Mouse (Mus musculus) left cerebral cortex, postnatal 14 days (tissue): ENCODE data around the gene Tcf25. TPM values are rescaled to one million over a fixed set of nuclear protein-coding genes. Genes with fewer than 3 reads are reported as not detected.
"Not testable (repeated sequence)": the region's sequence is repeated elsewhere in the genome, so short reads cannot be mapped to it uniquely, and the experiment has no call there.

Source experiments
- DNase-seq, 2 experiments: peaks; one replicate each; pipeline ENCODE4 v3.0.0; 2021 to 2022; ENCODE audit warnings: low spot score in 2 of 2, mixed read lengths in 1 of 2
- intact Hi-C: fragments of 180-260 bp; cut with DNase I; formaldehyde crosslinking; loops from one replicate; pipeline ENCODE4 v1.15.1; 2025
- total RNA-seq, 2 experiments: library from RNA; stranded (reverse); gene quantifications; 2 replicates each; pipeline ENCODE4 v1.2.3; 2021

The Tcf25 gene
- total RNA-seq, 2 experiments from 2014 or later: 541 to 593 TPM

DNA sequence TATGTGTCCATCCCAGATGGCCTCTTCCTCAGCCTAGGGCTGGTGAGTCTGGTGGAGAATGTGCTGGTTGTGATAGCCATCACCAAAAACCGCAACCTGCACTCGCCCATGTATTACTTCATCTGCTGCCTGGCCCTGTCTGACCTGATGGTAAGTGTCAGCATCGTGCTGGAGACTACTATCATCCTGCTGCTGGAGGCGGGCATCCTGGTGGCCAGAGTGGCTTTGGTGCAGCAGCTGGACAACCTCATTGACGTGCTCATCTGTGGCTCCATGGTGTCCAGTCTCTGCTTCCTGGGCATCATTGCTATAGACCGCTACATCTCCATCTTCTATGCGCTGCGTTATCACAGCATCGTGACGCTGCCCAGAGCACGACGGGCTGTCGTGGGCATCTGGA, 34.1 kb downstream of the Tcf25 start:
- intact Hi-C loops: no loop called here
- no peak for DNase-seq

DNA sequence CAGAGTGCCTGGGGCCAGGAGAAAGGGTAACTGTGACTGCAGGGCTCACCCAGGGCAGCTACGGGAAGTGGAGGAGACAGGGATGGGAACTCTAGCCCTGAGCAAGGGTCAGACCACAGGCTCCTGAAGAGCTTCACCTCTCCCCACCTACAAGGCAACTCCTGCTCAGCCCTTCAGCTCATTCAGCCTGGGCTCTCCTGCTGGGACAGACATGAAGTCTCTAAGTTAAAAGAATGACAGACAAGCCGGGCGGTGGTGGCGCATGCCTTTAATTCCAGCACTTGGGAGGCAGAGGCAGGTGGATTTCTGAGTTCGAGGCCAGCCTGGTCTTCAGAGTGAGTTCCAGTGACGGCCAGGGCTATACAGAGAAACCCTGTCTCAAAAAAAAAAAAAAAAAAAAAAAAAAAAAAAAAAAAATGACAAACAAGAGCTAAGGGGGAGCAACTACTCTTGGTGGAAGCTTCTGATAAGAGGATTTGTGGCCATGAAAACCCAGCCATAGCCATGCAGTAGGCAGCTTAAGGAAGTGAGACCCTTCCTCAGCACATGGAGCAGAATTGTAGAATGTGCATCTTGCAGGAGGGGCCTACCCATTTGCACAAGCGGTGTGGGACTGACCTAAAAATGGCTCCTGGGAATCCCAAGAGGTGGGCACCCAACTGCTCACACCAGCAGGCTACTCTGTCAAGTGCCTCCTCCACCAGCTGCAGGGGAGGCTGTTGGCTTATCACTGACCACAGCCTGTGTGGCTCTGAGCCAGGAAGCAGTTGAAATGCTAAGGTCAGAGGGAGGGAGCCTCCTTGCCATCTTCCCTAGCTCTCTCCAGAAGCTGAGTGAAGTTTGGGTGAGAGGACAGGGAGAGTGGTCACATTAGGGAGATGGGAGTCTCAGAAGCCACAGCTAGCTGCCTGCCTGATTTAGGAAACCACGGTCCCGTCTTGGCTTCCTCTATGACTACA, 35.3 kb downstream of the Tcf25 start:
- DNase-seq: no peak
- intact Hi-C loops: no loop called here

GRCm38 (mm10) chr8:123410049-123410587, 36.6 kb downstream of the Tcf25 start:
- no peak for DNase-seq

GRCm38 (mm10) chr8:123410788-123411187, 37.2 kb downstream of the Tcf25 start:
- peak in 1 of 2 experiments; percentile 65 for DNase-seq
- intact Hi-C loops: no loop called here

More at GRCm38 (mm10) chr8:123410049-123410587, 36.6 kb downstream of the Tcf25 start:
- intact Hi-C loops: no loop called here

GRCm38 (mm10) chr8:123411246-123411645, 37.7 kb downstream of the Tcf25 start, which contains the start of gene Tubb3:
Gene Tubb3, plus strand, starts transcription at chr8:123411424.
- DNase-seq: peak; percentile 93 to 94
- intact Hi-C loops: no loop called here

DNA sequence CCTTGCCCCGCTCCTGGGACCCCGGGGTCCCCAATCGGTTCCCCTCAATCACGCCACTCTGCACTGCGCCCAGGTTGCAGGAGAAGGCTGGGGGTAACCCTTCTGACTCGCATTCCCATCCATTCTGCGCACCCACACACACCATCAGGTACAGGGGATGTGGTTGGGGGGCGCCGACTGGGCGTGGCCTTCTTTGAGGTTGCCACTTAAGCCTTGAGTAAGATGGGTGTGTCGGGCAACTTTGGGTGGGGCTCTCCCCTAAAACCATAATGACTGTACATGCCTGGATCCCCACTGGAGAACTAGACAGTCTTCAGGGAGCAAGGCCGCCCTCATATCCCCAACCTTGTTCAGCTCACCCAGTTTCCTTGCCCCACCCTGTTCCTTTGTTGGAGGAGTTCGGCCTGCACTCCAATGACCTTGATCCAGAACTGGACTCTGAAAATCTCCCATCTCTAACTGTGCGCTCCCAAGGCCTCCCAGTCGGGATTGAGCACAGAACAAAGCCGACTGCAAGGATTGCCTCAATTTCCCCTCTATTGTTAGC, 38.3 kb downstream of the Tcf25 start:
- intact Hi-C loops: no loop called here
- DNase-seq: peak in 1 of 2 experiments; percentile 67

DNA sequence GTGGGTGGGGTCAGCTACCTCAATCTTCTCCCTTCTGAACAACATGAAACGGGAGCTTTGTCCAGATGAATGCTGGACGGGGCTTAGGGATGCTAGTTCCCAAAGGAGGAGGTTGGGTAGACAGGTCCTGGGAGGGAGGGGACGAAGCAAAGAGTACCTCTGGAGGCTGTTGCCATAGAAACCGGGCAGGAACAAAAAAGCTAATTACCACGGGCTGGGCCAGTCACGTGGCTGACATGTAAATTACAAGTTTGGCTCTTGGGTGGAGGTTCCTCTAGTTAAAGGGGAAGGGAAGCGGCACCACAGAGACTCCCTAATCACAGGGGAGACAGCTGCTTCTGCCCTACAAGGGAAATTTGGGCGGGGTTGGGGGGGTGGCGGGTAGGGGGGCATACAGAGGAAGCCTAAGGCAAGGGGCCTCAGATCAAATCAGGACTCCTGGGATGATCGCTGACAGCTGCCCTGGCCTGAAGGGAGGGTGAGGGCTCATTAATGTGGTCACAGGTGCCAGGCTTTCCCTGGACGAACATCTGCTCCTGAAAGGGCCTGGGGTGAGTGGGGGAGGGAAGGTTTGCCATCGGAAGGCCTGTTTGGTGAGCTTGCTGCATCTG, 39.1 kb downstream of the Tcf25 start:
- intact Hi-C loops: no loop called here
- DNase-seq: peak; percentile 84 to 95

DNA sequence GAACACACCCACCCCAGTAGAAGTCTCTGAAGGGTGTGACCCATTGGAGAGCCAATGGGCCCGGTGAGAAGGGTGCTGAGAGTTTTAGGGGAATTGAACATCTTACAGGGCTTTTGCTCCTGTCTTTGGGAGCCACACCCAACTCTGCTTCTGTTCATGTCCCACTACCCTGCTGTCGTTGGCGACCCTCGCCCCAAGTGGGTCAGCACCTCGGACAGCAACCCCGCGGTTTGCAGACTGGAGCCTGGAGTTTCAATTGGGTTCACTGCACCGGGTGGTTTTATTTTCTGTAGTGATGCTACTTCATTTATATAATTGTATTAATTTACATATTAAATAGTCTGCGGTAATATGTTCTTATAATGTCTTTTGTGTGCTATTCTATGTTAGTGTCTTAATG, 40.7 kb downstream of the Tcf25 start:
- intact Hi-C loops: no loop called here
- DNase-seq: no peak

DNA sequence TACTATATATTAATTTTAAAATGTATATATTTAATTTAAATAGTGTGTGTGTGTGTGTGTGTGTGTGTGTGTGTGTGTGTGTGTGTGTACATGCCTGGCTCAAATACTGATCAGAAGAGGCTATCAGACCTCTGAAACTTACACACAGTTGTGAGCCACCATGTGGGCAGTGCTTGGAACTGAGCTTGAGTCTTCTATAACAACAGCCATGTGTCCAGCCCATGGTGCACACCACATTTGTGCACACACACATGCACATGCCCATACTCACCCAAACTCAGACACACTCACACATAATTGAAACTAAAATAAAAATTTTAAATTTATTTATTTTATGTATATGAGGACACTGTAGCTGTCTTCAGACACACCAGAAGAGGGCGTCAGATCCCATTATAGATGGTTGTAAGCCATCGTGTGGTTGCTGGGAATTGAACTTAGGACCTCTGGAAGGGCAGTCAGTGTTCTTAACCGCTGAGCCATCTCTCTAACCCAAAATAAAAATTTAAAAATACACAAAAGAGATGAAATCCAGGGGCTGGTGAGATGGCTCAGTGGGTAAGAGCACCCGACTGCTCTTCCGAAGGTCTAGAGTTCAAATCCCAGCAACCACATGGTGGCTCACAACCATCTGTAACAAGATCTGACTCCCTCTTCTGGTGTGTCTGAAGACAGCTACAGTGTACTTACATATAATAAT, 41.6 kb downstream of the Tcf25 start:
- intact Hi-C loops, DNase-seq: not testable (repeated sequence)

GRCm38 (mm10) chr8:123415967-123416943, 42.7 kb downstream of the Tcf25 start:
- intact Hi-C loops: no loop called here
- DNase-seq: no peak

- intact Hi-C loops: no loop called here
- DNase-seq: no peak
Observed at GRCm38 (mm10) chr8:123416944-123417555, 43.5 kb downstream of the Tcf25 start.

GRCm38 (mm10) chr8:123419711-123420110, 46.2 kb downstream of the Tcf25 start:
- no peak for DNase-seq
- intact Hi-C loops: no loop called here

DNA sequence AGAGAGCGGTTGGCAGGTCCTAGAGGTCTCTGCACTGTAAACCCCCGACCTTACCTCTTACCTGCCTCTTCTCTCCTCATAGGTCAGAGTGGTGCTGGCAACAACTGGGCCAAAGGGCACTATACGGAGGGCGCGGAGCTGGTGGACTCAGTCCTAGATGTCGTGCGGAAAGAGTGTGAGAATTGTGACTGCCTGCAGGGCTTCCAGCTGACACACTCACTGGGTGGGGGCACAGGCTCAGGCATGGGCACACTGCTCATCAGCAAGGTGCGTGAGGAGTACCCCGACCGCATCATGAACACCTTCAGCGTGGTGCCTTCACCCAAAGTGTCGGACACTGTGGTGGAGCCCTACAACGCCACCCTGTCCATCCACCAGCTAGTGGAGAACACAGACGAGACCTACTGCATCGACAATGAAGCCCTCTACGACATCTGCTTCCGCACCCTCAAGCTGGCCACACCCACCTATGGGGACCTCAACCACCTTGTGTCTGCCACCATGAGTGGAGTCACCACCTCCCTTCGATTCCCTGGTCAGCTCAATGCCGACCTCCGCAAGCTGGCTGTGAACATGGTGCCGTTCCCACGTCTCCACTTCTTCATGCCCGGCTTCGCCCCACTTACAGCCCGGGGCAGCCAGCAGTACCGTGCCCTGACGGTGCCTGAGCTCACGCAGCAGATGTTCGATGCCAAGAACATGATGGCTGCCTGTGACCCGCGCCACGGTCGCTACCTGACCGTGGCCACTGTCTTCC, 47.1 kb downstream of the Tcf25 start:
- intact Hi-C loops: no loop called here

GRCm38 (mm10) chr8:123421325-123421724, 47.8 kb downstream of the Tcf25 start:
- no peak for DNase-seq
- intact Hi-C loops: no loop called here

More for the DNA sequence above, 47.1 kb downstream of the Tcf25 start:
- no peak for DNase-seq

GRCm38 (mm10) chr8:123422056-123422780, 48.7 kb downstream of the Tcf25 start:
- peak; percentile 87 to 91 for DNase-seq
- intact Hi-C loops: no loop called here

DNA sequence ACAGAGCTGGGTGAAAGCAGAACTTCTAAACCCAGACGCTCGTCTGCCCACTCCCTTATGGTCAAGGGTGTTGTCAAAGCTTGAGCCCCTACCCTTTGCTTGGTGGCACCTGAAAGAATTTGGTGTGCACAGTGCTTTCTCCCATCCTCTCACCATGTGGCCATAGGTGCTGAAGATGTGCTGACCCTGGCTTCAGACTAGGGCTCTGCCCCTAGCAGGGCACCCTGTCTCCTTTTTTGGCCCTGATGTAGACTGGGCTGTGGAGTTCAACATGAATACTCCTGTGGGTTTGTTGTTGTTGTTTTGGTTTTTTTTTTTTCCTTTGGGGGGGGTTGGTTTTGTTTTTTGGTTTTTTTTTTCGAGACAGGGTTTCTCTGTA, 49.2 kb downstream of the Tcf25 start:
- no peak for DNase-seq
- intact Hi-C loops: no loop called here

GRCm38 (mm10) chr8:123423441-123423840, 49.9 kb downstream of the Tcf25 start, which contains the start of gene Def8:
Gene Def8, plus strand, starts transcription at chr8:123423527.
- intact Hi-C loops: no loop called here
- no peak for DNase-seq
